Mouse (Mus musculus) testis, postnatal 10 days (tissue): ENCODE data around the gene Wdfy3.
"Not testable (repeated sequence)": the region's sequence is repeated elsewhere in the genome, so short reads cannot be mapped to it uniquely, and the experiment has no call there.

ENCODE experiments used
- DNase-seq: peaks from one replicate; pipeline ENCODE4 v3.0.0; 2021; ENCODE audit warnings: low spot score

The Wdfy3 gene

GRCm38 (mm10) chr5:102069767-102070413 is at the start of gene Wdfy3:
Gene Wdfy3 (minus strand): TSS chr5:102069921.
- DNase-seq: peak; percentile 88

GRCm38 (mm10) chr5:102113009-102113408 is 43.3 kb upstream of the Wdfy3 start:
- DNase-seq: no peak

DNA sequence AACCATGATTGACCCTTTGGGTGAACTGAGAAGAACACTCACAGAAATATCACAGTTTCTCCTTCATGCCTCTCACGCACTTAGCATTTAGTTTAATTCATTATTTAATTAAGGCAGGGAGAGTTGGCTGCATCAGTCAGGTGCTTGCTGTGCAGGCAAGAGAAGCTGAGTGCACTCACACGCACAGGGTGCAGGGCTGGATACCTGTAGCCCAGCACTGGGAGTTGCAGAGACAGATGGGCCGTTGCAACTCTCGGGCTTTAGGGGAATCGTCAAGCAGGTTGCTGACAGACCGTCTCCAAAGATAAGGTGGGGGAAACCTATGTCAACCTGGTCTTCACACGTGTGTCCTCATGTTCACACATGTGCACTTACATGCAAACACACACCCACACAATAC is 42.3 kb upstream of the Wdfy3 start:
- no peak for DNase-seq

GRCm38 (mm10) chr5:102110031-102110430 is 40.3 kb upstream of the Wdfy3 start:
- DNase-seq: no peak

DNA sequence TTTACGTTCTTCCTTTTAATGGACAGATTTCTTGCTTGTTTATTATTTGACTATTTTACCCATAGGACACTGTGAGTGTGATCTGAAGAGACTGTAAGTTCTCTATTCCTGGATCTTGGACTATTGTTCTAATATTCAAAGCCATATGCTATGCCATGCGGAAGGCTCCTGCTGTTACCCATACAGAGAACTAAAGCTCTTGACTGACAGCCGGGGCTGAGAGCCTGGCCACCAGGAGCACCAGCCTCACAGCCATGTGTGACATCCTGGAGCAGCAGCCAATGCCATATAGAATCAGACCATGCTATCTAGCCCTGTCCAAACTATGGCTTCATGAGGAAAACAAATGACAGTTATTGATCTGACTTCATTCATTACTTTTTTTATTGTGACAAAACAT is 36.2 kb upstream of the Wdfy3 start:
- no peak for DNase-seq

DNA sequence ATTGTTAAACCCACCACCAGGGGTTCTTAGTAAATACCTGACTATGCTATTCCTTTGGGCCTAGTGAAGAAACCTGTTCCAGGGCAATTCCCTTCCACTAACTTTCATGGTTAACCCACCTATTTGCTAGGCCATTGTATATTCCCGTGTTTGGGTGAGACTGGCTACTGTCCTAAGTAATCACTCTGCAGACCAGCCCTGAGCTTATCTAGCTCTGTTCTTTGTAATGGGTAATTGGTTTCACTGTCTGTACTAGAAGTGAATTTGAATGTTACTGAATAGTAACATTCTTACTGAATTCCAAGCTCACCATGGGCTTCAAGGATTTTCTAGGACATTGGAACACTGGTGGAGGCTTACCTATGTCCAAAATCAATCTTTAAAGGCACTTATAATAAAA is 32.1 kb upstream of the Wdfy3 start:
- not testable (repeated sequence) for DNase-seq

- no peak for DNase-seq
Measured at GRCm38 (mm10) chr5:102100246-102101241, 30.8 kb upstream of the Wdfy3 start.

- DNase-seq: no peak
Measured at GRCm38 (mm10) chr5:102095576-102095975, 25.9 kb upstream of the Wdfy3 start.

DNA sequence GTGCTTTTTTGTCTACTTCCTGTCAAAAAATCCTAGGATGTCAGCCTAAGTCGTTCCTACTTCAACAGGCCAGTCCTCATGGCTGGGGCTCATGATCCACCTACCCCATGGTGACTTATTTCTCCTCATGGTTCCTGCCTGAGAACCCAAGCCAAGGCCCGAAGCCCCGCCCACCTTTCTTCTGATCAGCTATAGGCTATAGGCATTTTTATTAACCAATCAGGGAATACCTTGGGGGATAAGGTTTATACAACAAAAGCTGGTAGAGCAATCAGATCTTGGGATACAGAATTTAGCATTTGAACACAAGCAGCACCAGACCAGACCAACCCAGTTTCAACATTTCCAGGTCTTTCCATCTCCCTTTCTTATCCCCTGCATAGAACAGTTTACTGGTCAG is 21.0 kb upstream of the Wdfy3 start:
- no peak for DNase-seq

DNA sequence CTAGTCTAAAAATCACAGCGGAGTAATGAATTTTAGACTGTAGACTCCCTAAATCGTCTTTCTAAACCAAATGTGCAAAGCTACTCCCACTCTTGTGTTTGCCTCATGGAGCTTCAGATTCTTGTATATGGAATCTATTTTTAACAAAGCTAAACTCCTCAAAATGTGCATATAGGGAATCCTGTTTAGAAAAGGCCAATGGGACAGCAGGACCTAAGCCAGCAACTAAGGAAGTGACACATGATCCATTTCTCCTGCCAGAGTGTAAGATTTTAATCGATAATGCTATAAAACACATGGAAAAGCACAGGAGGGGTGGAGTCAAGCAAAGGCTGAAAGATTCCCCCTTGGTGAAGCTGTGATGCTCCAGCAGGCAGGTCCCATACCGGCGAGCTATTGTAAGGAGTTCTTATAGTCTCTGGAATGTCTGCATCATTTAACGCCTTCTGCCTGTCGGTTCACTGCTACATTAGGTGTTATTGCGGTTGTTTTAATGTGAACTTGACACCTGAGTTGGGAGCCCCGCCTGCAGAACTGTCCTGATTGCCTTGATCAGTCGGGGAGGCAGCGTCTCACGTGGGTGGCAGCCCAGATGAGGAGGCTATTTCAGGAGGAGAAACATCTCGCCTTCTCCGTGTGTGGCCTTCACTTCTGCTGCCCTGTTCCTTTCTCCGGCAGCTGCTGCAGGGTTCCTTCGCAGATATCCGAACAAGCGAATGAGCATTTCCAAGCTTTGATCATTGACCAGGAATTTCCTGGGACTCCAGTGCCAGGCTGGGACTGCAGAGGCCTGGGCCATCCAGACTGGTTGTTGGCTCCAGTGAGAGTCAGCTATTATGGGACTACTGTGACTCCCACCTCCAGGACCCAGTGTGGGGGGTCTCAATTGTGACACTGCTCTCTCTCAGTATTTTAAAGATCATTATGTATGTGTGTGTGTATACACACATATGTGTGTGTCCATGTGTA is 15.3 kb upstream of the Wdfy3 start:
- DNase-seq: no peak

DNA sequence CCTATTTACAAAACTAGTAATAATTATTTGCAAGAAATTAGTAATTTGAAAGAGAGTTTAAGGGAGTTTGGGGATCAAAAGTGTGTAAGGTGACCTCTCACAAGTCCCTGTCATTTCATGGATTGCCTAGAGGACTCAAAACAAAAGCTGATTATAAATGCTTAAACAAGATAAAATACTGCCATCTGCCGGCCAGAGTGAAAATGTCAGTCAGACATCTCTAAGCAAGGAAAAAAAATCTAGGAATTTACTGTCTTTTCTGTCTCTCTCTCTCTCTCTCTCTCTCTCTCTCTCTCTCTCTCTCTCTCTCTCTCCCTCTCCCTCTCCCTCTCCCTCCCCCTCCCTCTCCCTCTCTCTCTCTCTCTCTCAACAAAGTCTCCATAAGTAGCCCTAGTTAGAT is 4.4 kb upstream of the Wdfy3 start:
- DNase-seq: peak; percentile 81

DNA sequence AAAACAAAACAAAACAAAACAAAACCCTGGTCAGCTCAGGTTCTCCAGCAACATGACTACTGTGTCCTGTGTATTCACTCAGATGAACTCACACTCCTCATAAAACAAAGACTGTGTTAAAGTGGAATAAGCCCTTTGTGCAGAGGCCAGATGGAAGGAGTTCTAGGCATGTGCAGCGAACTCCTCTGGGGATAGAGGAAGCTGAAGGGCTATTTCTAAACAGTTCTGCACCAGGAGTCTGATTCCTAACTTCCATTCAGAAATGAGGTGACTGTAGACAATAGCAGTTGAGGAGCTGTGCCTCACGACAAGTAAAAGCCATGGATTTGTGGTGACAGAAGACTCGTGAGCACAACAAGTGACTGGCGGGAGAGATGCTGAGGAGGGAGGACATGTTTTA is 2.3 kb upstream of the Wdfy3 start:
- DNase-seq: no peak

DNA sequence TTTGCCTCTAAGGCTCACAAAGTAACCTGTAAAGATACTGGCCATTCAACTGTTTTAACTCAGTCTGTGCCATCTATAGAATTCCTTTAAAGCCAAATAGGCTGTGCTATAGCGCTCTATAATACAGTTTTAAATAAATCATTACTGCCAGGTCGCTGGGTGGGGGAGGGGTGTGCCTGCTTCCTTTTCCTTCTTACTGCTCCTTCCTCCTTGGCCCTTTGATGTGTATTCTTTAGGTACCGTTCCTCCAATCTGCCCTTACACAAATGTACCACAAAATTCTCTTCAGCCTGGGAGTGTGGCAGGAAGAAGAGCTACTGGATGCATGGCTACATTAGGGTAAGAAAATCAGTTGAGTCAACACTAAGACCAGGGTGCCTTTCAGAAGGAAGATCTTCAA is 1.5 kb upstream of the Wdfy3 start:
- DNase-seq: no peak

- DNase-seq: no peak
Measured at GRCm38 (mm10) chr5:102070788-102071187, 1.1 kb upstream of the Wdfy3 start.

DNA sequence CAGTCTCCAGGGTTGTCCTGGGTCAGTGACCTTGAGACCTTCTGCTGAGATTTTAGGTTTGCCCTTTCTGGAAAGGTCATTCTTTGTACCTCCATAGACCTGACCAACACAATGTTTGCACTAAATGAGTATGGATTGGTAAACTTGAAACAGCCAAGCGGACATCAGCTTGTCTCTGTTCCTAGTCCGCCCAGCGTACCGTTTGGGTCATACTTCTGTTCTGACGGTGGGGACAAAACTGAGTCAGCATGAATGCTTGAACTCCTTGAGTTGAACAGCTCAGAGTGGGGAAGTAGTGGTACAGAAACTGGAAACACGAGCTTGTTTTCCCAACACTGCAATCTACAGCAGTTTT is 670 bp upstream of the Wdfy3 start:
- no peak for DNase-seq

DNA sequence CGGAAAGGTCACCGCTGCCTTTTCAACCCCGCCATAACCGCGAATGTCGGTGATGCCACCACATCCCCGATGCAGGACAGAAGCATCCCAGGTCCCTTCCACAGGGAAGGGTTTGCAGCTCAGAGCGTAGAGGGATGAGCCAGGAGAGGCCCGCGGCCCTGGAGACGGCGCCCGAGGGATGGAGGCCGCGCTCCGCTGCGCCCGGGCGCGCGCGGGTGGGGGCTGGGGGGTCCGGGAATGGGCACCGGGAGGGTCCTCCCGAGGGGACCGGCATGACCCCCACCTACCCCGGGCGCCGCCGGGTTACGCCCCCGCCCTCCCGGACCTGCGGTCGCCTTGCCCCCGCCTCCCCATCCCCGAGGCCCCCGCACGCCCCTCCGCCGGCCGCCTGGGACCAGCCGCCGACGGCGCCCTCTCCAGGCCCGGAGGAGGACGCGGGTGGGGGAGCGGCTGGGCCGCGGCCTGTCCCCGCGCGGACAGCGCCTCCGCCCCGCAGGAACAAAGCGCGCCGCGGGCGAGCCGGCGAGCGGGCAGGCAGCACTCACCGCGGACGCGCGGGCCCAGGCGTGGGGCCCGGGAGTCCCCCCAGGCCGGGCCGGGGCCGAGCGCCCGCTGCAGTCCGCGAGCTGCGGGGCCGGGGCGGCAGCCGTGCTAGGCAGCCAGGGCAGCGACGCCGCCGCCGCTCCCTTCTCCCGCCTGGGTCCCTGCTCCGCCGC is 512 bp downstream of the Wdfy3 start:
- peak; percentile 71 for DNase-seq

DNA sequence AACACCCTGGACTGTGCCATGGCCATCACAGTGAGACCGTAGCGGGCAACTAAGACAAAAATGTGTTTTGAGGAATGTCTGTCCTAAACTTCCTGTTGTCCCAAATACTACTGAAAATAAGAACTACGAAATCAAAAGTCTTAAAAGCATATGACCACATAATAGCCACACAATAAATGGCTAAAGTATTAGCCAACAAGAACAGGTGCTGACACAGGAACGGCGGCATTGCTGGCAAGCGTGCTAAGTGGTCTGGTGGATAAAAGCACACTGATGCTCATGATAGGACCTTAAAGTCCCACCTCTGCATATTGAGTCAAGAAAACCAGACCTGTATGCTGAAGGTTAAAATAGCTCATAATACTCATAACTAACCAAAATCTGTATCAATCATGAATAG is 3.3 kb downstream of the Wdfy3 start:
- no peak for DNase-seq

DNA sequence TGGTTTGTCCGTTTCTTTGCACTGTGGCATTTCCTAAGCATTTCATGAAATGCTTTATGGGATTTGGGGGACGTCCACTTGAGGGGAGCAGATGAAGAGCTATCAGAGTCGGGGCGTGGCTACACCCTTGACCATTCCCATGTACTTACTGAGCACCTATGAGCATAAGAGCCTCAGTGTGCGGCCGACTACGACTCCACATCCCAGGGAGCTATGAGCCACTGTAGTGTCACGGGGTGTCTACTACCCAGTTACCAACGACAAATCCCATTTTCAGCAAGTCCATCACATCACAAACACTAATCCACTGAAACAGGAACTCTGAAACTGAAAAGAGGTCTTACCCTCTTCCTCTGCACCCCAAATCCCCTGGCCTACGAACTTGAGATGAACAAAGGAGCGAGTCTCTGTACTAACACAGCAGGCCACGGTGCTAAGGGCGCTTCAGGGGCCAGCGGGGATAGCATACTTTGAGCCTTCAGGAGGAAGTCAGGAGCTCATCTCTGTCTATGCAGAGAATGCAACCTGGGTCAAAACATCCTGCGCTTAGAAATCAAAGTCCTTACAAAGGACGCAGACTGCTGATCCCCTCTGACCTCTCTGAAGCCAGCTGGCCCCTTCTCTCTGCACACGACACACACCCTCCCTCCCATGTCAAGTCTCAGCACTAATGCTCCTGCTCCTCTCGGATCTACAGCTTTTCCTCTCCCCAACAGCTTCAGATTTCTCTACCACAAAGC is 6.5 kb downstream of the Wdfy3 start:
- no peak for DNase-seq

GRCm38 (mm10) chr5:102061816-102062215 is 7.9 kb downstream of the Wdfy3 start:
- DNase-seq: no peak

DNA sequence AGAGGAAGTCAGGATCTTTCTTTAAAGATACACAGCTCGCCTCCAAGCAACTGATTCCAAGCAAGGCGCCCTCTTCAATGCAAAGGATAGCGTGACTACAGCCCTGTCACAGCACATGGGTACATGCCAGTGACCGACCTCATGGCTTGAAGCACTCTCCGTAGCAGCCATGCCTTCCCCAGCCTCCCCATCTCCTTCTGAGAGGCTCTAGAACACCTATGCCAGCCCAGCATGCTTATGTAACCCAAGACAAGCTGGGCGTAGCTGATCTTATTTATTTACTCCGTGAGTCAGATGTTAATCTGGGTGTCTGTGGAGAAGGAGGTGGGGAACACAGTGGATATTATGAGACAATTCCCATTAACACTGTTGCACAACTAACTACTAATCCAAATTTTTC is 13.8 kb downstream of the Wdfy3 start:
- no peak for DNase-seq

- no peak for DNase-seq
Measured at GRCm38 (mm10) chr5:102055130-102055641, 14.5 kb downstream of the Wdfy3 start.
